Mouse (Mus musculus): ENCODE measurements around the gene Eif2a.

The Eif2a gene

DNA sequence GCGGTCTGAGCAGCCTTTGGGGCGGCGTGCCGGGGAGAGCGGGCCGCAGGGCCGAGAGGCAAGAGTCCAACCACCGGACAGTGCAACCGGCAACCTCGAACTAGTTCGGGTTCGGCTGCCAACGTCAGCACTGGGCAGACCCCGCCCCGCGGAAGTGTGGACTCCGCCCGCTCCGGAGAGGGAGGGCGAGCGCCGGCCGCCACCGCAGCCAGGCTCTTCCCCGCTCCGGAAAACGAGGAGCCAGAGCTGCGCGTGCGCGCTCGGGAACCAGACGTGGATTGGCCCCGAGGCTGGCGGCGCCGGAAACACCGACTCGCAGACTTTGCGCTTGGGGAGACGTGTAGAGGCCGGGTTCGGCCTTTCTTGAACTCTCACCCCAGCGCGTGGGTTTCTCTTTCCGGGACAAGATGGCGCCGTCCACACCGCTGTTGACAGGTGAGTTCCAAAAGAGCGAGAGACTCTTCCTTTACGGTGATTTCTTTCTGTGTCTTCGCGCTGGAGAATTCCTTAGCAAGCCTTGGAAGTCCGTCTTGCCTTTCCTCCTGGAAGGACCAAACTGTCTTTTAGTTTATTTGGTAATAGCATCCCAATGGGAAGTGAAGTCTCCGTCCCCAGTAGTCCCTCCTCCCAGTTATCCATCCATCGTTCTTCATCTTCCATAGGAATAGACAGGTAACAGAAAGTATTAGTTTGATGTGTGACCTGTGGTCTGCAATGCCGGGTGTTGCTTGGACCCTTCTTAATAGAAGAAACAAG, at the start of gene Eif2a, which contains the start of gene Serp1:
Gene Eif2a (plus strand): TSS at position 170 of the 756 bp plus-strand sequence.
Gene Serp1 (minus strand): TSS at position 241 of the 756 bp plus-strand sequence.
- peak; percentile 97 to 99 for DNase-seq (ENCODE audit: low spot score in 2 of 2)

DNA sequence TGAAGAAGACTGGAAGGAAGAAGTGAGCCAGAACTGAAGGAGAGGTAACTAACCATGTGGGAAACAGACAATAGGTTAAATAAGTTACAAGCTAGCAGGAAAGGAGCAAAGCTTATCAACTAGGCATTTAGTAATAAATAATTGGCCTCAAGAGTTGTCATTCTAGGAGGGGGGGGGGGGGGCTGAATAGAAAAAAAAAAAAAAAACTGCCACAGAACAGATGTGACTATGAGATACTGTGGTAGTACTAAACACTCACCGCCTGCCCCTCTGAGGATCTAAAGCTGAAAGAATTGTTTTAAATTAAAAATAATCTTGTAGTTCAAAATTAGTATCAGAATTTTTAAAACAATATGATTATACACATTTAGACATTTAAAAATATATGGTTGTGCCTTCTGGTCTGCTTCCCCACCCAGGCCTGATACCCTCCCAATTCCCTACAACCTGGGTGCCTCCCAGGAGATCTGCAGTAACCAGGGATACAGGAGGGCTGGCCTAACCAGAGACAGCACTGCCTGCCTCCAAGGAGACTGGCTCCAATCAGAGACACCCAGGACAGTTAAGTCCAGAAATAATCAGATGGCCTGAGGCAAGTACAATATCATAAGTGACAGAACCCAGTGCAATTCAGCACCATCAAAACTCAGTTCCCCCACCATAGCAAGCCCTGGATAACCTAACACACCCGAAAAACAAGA, 46.7 kb upstream of the Eif2a start:
- DNase-seq (ENCODE audit: low spot score in 2 of 2): no peak

DNA sequence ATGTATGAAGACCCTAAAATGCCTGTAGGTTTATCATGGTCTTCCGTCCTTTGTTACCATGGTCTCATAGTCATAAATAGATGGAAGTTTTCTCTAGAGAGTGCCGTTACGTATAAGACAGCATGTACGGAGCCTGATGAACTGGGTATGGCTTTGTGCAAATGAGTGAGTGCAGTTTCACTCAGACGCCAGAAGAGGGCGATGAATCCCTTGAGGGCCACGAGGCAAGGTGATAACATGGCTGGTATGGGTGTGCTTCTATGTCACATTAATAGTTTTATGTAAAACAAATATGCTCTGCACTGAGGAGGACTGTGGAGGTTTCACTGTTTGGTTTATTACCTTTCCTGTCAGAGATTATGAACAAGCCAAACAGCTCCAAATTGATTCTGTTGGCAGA, 39.7 kb upstream of the Eif2a start:
- no peak for DNase-seq (ENCODE audit: low spot score in 2 of 2)

DNA sequence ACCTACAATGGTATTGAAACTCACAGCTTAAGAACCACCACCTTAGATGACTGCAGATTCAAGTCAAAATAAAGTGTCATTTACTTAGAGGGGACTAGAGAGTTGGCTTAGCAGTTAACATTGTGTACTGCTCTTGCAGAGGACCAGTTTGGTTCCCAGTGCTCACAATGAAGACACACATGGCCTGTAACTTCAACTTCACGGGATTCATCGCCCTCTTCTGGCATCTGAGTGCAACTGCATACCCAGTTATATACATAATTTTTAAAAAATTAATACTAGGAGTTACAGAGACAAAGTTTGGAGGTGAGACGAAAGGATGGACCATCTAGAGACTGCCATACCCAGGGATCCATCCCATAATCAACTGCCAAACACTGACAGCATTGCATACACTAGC, 38.5 kb upstream of the Eif2a start:
- no peak for DNase-seq (ENCODE audit: low spot score in 2 of 2)

DNA sequence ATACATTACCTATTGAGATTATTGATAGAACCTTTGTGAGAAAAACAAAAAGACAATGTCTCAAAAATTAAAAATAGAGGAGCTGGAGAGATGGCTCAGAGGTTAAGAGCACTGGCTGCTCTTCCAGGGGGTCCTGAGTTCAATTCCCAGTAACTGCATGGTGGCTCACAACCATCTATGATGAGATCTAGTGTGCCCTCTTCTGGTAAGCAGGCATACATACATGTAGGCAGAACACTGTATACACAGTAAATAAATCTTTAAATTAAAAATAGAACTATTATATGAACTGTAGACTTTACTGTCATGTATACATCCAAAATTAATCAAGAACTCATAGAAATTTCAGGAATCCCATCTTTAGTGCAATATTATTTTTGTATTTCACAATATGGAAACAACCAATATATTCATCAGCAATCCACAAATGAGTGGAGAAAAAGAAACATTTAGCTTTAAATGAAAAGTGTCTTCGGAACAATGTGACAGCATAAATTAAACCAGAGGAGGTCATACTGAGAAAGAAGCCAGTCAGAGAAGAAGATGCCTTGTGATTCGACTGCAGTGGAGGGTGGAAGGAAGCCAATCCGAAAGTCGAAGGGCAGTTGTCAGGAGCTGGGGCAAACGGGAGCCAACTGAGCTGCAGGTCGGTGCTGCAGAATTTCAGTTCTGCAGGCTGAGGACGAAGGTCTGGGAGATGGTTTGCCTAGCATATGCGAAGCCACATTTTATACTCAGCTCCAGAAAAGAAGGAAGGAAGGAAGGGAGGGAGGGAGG, 37.4 kb upstream of the Eif2a start:
- DNase-seq (ENCODE audit: low spot score in 2 of 2): no peak

DNA sequence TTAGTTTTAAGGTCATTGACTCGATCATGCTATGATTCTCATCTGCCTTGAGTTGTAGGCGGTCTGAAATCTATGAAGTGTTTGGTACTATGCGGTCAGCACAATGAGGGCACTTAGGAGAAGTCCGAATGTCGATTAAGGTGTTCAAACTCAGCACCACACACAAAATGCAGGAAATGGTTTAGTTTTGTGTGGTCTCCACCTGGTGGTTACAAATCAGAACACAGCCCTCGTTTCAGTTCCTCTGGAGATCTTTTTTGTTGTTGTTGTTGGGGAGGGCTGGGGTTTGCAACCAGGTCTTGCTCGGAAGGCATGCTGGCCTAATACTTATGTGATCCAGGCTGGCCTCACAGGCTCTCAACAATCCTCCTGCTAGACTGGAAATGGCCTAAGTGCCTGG, 34.8 kb upstream of the Eif2a start:
- DNase-seq (ENCODE audit: low spot score in 2 of 2): peak in 1 of 2 experiments; percentile 26

DNA sequence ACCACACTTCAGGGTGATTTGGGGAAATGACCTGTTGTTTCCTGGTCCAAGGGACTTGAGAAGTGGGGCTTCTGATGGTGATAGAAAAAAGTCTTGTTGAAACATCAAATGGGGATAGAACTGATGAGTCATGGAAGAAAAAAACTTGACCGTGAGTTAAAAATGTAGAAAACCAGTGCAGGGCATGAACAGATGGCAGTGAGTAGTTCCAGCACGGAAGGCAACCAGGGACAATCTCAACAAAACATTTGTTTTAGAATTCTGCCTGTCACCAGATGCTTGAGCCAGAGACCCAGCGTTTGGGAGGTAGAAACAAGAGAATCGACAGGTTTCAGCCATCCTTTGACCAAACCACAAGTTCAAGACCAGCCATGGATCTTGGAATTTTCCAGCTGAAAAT, 32.0 kb upstream of the Eif2a start:
- DNase-seq (ENCODE audit: low spot score in 2 of 2): peak in 1 of 2 experiments; percentile 13

DNA sequence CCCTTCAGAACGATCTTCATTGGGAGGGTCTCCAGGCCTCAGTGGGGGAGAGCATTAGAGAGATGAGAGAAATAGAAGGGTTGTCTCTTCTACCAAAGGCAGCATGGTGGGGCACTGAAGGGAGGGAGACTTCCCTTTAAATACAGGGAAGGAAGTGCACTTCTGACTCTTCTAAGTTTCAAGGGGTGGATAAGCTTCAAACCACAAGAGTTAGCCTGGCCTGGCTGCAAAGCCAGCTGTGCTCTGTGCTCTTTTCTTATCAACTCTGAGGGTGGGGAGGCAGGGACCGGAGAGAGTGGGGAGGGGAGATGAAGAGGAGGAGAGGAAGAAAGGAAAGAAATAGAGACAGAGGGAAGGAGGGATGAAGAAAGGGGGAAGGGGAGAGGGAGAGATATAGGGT, 23.7 kb upstream of the Eif2a start:
- DNase-seq (ENCODE audit: low spot score in 2 of 2): no peak

DNA sequence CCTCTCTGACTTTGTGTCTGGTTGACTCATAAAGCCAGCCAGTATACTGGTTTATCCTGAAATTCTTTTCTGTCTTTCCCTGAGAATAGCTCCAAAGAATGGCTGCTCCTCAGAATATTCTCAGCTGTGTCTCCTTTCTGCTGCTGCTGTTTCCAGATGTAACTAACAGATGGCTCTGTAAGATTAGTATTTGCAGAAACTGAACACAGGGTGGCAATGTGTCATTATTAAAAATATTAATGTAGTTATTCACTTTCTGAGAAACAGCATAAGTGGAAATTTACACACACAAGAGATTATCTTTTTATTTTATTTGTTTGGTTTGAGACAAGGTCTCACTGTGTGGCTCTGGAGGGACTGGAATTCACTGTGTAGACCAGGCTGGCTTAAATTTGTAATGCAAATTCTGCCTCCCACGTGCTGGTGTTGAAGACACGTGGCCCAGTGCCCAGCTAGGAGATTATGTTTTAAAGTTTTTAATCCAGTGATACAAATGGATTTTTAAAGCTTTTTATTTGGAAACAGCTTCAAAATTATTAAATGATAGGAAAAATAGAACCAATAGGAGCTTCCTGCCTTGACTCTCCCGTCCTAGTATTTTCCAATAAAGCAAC, 21.8 kb upstream of the Eif2a start:
- DNase-seq (ENCODE audit: low spot score in 2 of 2): no peak

DNA sequence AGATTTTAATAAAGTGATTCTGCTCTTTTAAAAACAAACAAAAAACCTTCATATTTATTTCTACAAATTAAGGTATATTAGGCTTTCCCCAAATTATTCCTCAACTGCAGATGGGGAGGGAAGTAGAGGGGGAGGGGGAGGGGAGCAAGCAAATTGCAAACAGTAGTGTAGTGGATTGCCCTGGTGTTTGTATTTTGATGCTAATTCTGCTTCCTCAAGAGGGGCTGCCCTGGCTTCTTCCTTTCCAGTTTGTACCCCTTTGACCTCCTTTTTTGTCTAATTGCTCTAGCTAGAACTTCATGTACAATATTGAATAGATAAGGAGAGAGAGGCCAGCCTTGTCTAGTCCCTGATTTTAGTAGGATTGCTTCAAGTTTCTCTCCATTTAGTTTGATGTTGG, 20.9 kb upstream of the Eif2a start:
- no peak for DNase-seq (ENCODE audit: low spot score in 2 of 2)

DNA sequence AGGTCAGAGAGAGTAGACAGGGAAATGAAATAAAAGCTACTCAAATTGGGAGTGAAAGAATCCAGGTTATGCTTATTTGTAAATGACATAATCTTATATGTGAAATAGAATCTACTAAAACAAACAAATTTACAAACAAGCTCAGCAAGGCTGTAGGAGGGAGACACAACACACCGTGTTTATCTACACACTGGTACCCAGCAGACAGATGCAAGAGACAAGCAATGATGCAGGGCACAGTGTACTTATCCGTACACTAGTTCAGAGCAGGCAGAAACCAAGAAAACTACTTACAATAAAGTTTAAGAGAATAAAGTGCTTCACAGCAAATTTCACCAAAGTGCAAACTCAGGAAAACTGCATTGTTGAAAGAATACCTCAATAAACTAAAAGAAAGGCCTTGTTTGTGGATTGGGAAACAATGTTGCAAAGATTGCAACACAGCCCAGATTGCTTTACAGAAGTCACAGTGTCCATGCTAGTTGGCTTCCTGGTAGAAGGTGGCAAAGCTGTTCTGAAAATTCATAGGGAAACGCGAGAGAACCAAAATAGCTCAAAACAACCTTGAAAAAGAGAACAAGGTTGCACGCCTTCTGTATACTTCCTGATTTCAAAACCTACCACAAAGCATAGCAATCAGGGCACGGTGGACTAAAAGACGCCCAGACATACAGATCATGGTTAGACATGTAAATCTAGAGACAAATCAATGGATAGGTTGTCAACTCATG, 17.4 kb upstream of the Eif2a start:
- DNase-seq (ENCODE audit: low spot score in 2 of 2): no peak

DNA sequence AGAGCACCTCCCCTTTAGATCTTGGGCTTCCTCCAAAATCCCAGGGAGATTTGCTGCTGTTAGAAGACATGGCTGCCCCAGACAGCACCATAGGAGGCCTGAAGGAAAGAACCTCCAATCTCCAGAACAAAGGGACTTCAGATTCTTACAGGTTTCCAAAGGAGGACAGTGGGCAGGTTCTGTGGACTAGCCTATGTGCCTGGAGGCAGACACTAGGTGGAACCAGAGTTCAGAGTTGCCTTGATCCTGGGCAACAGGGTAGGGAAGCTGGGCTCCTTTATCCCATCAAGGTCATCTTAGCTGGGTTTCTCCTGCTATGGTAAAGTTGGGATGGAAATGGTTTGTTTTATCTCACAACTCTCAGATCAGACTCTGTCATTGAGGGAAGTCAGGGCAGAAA, 14.0 kb upstream of the Eif2a start:
- no peak for DNase-seq (ENCODE audit: low spot score in 2 of 2)

DNA sequence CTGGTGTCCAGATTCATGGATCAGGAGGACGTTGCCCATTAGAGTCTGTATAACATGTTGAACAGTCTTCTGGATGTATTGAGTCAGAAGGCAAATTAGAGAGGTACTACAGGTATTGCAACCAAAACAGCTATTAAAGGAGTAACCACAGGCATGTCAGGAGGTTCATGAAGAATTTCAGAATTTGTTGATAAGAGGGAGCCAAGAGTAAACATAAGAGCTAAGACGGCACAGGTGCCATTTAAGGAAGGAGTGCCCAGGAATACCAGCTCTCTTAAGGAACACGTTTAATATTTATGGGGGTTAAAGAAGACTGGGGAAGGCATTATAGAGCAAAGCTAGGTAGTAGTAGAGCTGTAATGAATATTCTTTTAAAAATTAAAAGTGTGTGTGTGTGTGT, 12.9 kb upstream of the Eif2a start:
- DNase-seq (ENCODE audit: low spot score in 2 of 2): no peak

DNA sequence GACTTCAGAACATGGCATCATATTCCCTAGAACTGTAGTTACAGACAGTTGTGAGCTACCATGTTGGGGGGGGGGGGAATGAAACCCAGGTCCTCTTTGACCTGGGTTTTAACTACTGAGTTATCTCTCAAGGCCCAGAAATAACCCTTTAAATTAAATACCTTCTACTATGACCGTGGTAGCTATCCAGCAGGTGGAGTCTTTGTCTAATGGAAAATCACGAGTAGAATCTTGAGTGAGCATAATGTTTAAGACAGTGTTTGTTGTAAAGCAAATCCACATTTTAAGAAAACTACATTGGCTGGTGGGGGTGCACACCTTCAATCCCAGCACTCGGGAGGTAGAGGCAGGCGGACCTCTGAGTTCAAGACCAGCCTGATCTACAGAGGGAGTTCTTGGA, 12.1 kb upstream of the Eif2a start:
- no peak for DNase-seq (ENCODE audit: low spot score in 2 of 2)

DNA sequence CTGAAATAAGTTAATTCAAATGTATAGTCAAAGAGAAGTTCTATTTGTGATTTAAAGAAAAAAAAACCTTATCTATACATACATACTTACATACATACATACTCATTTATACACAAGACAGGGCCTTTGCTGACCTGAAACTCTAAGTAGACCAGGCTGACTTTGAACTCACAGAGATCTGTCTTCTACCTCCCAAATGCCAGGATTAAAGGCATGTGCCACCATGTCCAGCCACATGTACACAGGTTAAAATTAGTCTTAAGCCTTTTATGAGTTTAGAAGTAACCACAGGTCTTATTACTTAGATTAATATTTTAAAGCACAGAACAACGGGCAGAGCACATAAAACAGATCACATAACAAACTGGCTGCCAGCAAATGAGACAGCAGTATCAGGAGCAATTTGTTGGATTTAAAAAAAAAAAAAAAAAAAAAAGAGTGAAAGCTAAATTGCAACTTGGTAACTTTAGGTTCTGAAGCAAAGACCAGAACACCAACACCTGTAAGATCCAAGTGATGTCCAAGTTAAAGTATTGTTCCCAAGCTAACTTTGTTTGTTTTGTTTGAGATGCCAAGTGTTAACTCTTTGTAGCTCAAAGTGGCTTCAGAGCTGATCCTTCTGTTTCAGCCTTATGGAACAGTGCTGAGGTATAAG, 9.5 kb upstream of the Eif2a start:
- no peak for DNase-seq (ENCODE audit: low spot score in 2 of 2)

DNA sequence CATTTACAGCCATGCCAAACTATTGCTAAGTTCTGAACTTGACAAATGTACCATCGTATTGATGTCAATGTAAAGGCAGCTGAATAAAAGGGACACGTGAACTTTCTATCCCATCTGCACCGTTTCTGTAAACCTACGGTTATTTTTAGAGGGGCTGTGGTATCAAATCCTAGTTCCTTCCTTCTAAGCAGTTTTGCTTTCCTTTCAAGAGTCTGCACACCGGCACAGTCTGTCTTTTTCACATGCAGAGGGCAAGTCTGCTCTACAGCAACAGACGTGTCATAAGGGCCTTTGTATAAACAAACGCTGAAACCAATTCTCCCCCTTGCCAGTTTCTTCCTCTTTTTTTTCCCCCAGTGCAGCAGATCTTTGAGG, 9.0 kb upstream of the Eif2a start:
- no peak for DNase-seq (ENCODE audit: low spot score in 2 of 2)

DNA sequence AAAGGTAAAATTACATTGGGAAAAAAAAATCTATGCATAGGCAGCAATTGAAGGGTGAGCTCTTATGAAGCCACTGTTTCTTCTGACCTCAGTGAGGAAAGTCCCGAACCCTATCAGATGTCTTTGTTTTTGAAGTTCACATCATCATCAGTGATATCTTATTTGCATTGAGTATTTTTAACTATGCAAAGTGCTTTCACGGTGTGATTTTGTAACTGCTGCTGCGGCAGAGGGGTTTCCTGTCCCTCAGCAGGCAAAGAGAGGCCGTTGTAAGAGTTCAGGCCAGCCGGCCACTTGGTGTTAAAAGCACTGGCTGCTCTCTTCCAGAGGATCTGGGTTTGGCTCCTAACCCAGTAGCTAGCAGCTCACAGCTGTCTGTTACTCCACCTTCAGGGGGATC, 8.4 kb upstream of the Eif2a start:
- DNase-seq (ENCODE audit: low spot score in 2 of 2): no peak

DNA sequence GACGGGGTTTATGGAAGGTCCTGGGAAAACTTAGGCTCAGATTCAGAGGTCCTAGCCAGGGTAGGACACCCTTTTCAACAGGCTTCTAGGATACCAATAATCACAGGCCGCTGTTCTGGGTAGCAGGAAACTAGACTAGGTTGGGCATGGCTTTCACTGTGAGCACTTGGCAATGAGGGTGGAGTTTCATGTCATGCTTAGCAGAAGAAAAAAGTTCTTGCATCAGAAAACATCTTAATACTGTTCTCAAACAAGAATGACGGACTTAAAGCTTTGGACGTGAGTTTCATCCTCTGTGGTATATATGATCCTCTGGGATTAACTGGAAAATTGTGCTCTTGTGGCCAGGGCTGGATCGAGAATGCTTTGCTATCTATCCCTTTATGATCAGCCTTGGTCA, 7.8 kb upstream of the Eif2a start:
- no peak for DNase-seq (ENCODE audit: low spot score in 2 of 2)

DNA sequence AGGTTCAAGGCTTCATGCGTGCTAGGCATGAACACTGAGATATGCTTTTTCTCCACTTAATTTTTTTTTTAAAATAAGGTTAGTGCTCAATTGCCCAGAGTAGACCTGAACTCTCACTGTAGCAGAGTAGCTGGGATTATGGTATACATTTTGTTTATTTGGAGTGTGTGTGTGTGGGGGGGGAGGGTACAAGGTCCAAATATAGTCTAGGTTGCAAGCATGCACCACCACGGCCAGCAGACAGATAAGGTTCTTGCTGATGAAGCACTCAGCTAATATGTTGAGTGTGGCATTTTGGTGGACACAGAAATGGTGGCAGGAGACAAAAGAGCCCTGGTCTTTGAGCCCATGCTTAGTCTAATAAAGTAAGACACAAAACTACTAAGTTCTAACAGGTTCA, 6.7 kb upstream of the Eif2a start:
- no peak for DNase-seq (ENCODE audit: low spot score in 2 of 2)

DNA sequence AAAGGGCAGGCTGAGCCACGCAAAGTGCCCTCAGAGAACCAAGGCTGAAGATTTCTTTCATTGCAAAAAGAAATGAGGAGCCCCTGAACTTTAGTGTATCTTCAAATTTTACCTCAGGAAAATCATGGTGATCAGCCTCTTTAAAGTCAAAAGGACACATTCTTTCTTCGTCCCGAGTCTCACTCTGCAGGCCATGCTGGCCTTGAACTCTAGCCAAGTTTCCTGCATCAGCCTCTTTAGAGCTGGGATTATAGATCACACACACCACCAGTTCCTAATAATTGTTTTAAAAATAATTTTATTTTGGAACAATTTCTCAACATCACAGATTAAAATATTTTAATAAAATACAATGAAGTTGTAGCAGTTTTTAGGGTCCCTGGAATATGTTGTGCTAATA, 6.1 kb upstream of the Eif2a start:
- DNase-seq (ENCODE audit: low spot score in 2 of 2): no peak

DNA sequence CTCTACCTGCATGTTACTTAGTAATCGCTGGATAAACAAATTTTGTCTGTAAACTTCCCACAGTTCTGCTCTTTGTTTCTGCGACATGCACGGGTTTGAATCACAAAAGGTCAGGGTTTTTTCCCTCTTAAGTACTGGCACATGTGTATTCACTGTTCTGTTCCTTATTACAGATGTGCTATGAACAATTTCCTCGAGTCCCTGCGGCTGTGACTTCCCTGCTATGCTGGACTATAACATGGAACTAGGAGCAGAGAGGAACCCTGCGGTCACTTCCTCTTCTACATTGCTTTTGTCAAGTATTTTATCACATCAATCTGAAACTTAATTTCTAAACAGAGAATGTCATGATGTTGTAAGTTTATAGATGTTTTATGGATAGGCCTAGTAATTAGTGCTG, 5.3 kb upstream of the Eif2a start:
- no peak for DNase-seq (ENCODE audit: low spot score in 2 of 2)

Data from frontal cortex, postnatal 10 days (tissue).